Mouse (Mus musculus): ENCODE results near the gene Ift20. TPM values are rescaled to one million over a fixed set of nuclear protein-coding genes. Genes with fewer than 3 reads are reported as not detected.
A peak's percentile ranks its signal among the peaks of the same experiment; 100 is the strongest.
"Not testable (repeated sequence)": the region's sequence is repeated elsewhere in the genome, so short reads cannot be mapped to it uniquely, and the experiment has no call there.

The Ift20 gene
- polyA plus RNA-seq, 1 experiment, result 40.0 TPM

GRCm38 (mm10) chr11:78528714-78529113, 7.4 kb upstream of the Ift20 start:
- H3K36me3 ChIP-seq (ENCODE audit: control insufficient read depth, insufficient read depth, low read length, poor library complexity, severe bottlenecking), result peaks cover 45% of the 10 kb centered on the region
- no peaks in the 10 kb centered on the region for H3K4me1 ChIP-seq (ENCODE audit: control insufficient read depth, insufficient read depth, low read length)
- no peak overlapping the region for H3K4me3 ChIP-seq (ENCODE audit: low read depth, low read length)
- no peak overlapping the region for H3K9ac ChIP-seq (ENCODE audit: low read depth, poor library complexity, severe bottlenecking)
- no peak overlapping the region for H3K27ac ChIP-seq (ENCODE audit: insufficient read depth, low read length)
- no peaks in the 10 kb centered on the region for H3K27me3 ChIP-seq (ENCODE audit: control insufficient read depth, insufficient read depth, low read length, poor library complexity, severe bottlenecking)
- no peak for TF ChIP-seq CTCF (IDR thresholded peaks at IDR 0.05; ENCODE audit: low read depth, low read length)
- TF ChIP-seq EP300 (IDR thresholded peaks at IDR 0.05; ENCODE audit: insufficient read depth, low read depth, low read length), result no peak
- TF ChIP-seq POLR2A (IDR thresholded peaks at IDR 0.05; ENCODE audit: insufficient read depth, low read length), result no peak
- no peaks in the 10 kb centered on the region for H3K9me3 ChIP-seq (replicated peaks; ENCODE audit: control insufficient read depth, insufficient read depth, low read length, poor library complexity, severe bottlenecking)

- no peak for TF ChIP-seq POLR2A (IDR thresholded peaks at IDR 0.05; ENCODE audit: insufficient read depth, low read length)
- no peak for TF ChIP-seq EP300 (IDR thresholded peaks at IDR 0.05; ENCODE audit: insufficient read depth, low read depth, low read length)
- TF ChIP-seq CTCF (IDR thresholded peaks at IDR 0.05; ENCODE audit: low read depth, low read length), result no peak
- Histone ChIP-seq H3K27ac (ENCODE audit: insufficient read depth, low read length) (no peak overlapping the region), H3K9me3 (replicated peaks; ENCODE audit: control insufficient read depth, insufficient read depth, low read length, poor library complexity, severe bottlenecking) (no peaks in the 10 kb centered on the region), H3K27me3 (ENCODE audit: control insufficient read depth, insufficient read depth, low read length, poor library complexity, severe bottlenecking) (no peaks in the 10 kb centered on the region), H3K9ac (ENCODE audit: low read depth, poor library complexity, severe bottlenecking) (no peak overlapping the region), H3K4me1 (ENCODE audit: control insufficient read depth, insufficient read depth, low read length) (no peaks in the 10 kb centered on the region), H3K4me3 (ENCODE audit: low read depth, low read length) (no peak overlapping the region), H3K36me3 (ENCODE audit: control insufficient read depth, insufficient read depth, low read length, poor library complexity, severe bottlenecking) (peaks cover 32% of the 10 kb centered on the region)
Observed at GRCm38 (mm10) chr11:78530001-78530400, 6.2 kb upstream of the Ift20 start.

- Histone ChIP-seq H3K36me3 (ENCODE audit: control insufficient read depth, insufficient read depth, low read length, poor library complexity, severe bottlenecking) (peaks cover 25% of the 10 kb centered on the region), H3K9me3 (replicated peaks; ENCODE audit: control insufficient read depth, insufficient read depth, low read length, poor library complexity, severe bottlenecking) (no peaks in the 10 kb centered on the region), H3K27me3 (ENCODE audit: control insufficient read depth, insufficient read depth, low read length, poor library complexity, severe bottlenecking) (no peaks in the 10 kb centered on the region), H3K4me3 (ENCODE audit: low read depth, low read length) (no peak overlapping the region), H3K9ac (ENCODE audit: low read depth, poor library complexity, severe bottlenecking) (no peak overlapping the region), H3K27ac (ENCODE audit: insufficient read depth, low read length) (no peak overlapping the region), H3K4me1 (ENCODE audit: control insufficient read depth, insufficient read depth, low read length) (no peaks in the 10 kb centered on the region)
- TF ChIP-seq EP300 (IDR thresholded peaks at IDR 0.05; ENCODE audit: insufficient read depth, low read depth, low read length), result no peak
- TF ChIP-seq CTCF (IDR thresholded peaks at IDR 0.05; ENCODE audit: low read depth, low read length), result no peak
- no peak for TF ChIP-seq POLR2A (IDR thresholded peaks at IDR 0.05; ENCODE audit: insufficient read depth, low read length)
Observed at GRCm38 (mm10) chr11:78531046-78531445, 5.1 kb upstream of the Ift20 start.

GRCm38 (mm10) chr11:78531515-78531914, 4.6 kb upstream of the Ift20 start:
- H3K27me3 ChIP-seq (ENCODE audit: control insufficient read depth, insufficient read depth, low read length, poor library complexity, severe bottlenecking); H3K27ac ChIP-seq (ENCODE audit: insufficient read depth, low read length); H3K9ac ChIP-seq (ENCODE audit: low read depth, poor library complexity, severe bottlenecking); H3K9me3 ChIP-seq (replicated peaks; ENCODE audit: control insufficient read depth, insufficient read depth, low read length, poor library complexity, severe bottlenecking); H3K4me1 ChIP-seq (ENCODE audit: control insufficient read depth, insufficient read depth, low read length); H3K4me3 ChIP-seq (ENCODE audit: low read depth, low read length): not testable (repeated sequence)
- peaks cover 24% of the 10 kb centered on the region for H3K36me3 ChIP-seq (ENCODE audit: control insufficient read depth, insufficient read depth, low read length, poor library complexity, severe bottlenecking)

GRCm38 (mm10) chr11:78534516-78534915, 1.6 kb upstream of the Ift20 start:
- Histone ChIP-seq H3K27ac (ENCODE audit: insufficient read depth, low read length) (no peak overlapping the region), H3K4me3 (ENCODE audit: low read depth, low read length) (no peak overlapping the region), H3K36me3 (ENCODE audit: control insufficient read depth, insufficient read depth, low read length, poor library complexity, severe bottlenecking) (0 out of 2 replicates have a peak, but pooled peaks cover 6% of the 10 kb centered on the region), H3K27me3 (ENCODE audit: control insufficient read depth, insufficient read depth, low read length, poor library complexity, severe bottlenecking) (no peaks in the 10 kb centered on the region), H3K4me1 (ENCODE audit: control insufficient read depth, insufficient read depth, low read length) (peaks cover 3% of the 10 kb centered on the region), H3K9me3 (replicated peaks; ENCODE audit: control insufficient read depth, insufficient read depth, low read length, poor library complexity, severe bottlenecking) (no peaks in the 10 kb centered on the region), H3K9ac (ENCODE audit: low read depth, poor library complexity, severe bottlenecking) (peak overlapping the region; percentile 58)
- no peak for TF ChIP-seq EP300 (IDR thresholded peaks at IDR 0.05; ENCODE audit: insufficient read depth, low read depth, low read length)
- TF ChIP-seq CTCF (IDR thresholded peaks at IDR 0.05; ENCODE audit: low read depth, low read length), result no peak

GRCm38 (mm10) chr11:78535376-78536079, 633 bp upstream of the Ift20 start:
- Histone ChIP-seq H3K27me3 (ENCODE audit: control insufficient read depth, insufficient read depth, low read length, poor library complexity, severe bottlenecking) (no peaks in the 10 kb centered on the region), H3K9me3 (replicated peaks; ENCODE audit: control insufficient read depth, insufficient read depth, low read length, poor library complexity, severe bottlenecking) (no peaks in the 10 kb centered on the region), H3K4me1 (ENCODE audit: control insufficient read depth, insufficient read depth, low read length) (peaks cover 3% of the 10 kb centered on the region), H3K27ac (ENCODE audit: insufficient read depth, low read length) (peak overlapping the region; percentile 42), H3K4me3 (ENCODE audit: low read depth, low read length) (peak overlapping the region; percentile 91), H3K9ac (ENCODE audit: low read depth, poor library complexity, severe bottlenecking) (peak overlapping the region; percentile 58), H3K36me3 (ENCODE audit: control insufficient read depth, insufficient read depth, low read length, poor library complexity, severe bottlenecking) (peaks cover 11% of the 10 kb centered on the region; the same call in 1 of the 2 replicates)
- TF ChIP-seq POLR2A (IDR thresholded peaks at IDR 0.05; ENCODE audit: insufficient read depth, low read length) (no peak), CTCF (IDR thresholded peaks at IDR 0.05; ENCODE audit: low read depth, low read length) (no peak), EP300 (IDR thresholded peaks at IDR 0.05; ENCODE audit: insufficient read depth, low read depth, low read length) (no peak)

Data from ES-Bruce4 (cell line).